Mouse (Mus musculus) testis, postnatal 10 days (tissue): ENCODE results near the gene Clec4f.
"Not testable (repeated sequence)": the region's sequence is repeated elsewhere in the genome, so short reads cannot be mapped to it uniquely, and the experiment has no call there.

Experiments used
- DNase-seq: peaks from one replicate; pipeline ENCODE4 v3.0.0; 2021; ENCODE audit warnings: low spot score

Clec4f gene

GRCm38 (mm10) chr6:83656087-83656486 lies at the start of gene Clec4f:
Gene Clec4f, minus strand, starts transcription at chr6:83656187.
- no peak for DNase-seq

DNA sequence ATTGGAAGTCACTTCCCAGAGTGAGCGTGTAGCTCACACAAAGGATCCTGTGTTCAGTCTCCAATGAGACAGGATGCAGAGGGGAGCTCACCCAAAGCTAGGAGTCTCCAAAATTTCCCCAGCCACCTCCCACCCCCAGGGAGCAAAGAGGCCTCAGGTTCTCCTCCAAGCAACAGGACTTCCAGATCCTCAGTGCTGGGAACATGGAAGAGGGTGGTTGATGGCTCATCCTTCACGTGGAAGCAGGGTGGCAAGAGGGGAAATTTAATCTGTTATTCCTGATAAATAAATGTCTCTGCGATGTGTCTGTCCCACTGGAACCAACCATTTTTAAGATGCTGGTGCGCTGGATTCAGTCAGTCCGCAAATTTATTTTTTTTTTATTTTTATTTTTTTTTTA lies 48.7 kb upstream of the Clec4f start:
- no peak for DNase-seq

DNA sequence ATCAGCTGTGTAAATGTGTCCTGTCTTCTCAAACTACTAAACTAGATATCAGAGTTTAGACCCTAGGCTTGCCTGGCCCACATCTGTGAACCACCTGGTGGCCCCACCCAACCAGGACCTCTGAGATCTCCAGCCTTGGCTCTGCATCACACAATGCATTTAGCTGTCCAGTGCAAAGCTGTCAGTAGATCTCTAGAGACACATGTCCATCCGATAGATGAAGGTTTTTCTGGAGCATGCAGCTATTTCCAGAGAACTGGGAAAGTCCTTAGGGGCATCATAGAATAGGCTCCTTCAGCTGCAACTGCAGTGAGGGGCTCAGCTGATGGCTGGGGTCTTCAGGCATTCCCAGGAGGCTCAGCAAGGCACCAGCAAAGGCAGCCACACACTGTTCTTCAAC lies 48.3 kb upstream of the Clec4f start:
- no peak for DNase-seq

- DNase-seq = no peak
These were observed 47.7 kb upstream of the Clec4f start for GRCm38 (mm10) chr6:83703722-83704078.

GRCm38 (mm10) chr6:83703000-83703721 lies 47.2 kb upstream of the Clec4f start:
- no peak for DNase-seq

- DNase-seq = peak; percentile 48
These were observed 46.4 kb upstream of the Clec4f start for GRCm38 (mm10) chr6:83702146-83702999.

DNA sequence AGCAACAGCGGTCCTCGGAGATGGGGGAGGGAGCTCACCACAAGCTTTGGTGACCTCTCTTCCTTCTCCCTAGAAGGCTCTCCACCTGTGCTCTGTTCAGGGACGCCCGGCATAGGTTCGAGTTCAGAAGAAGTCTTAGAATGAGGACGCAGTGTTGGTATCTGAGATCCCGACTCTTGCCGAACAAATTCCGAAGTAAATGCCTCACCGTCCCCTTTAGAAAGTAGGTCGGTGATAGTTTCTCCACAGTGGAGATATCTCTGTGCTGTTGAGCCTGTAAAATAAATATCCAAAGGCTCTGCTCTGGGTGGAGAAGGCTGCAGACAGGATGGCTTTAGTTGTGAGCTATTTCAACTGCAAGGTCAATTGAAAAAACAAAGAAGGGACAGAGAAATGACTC lies 45.0 kb upstream of the Clec4f start:
- DNase-seq = no peak

- no peak for DNase-seq
These were observed 44.0 kb upstream of the Clec4f start for GRCm38 (mm10) chr6:83699971-83700370.

DNA sequence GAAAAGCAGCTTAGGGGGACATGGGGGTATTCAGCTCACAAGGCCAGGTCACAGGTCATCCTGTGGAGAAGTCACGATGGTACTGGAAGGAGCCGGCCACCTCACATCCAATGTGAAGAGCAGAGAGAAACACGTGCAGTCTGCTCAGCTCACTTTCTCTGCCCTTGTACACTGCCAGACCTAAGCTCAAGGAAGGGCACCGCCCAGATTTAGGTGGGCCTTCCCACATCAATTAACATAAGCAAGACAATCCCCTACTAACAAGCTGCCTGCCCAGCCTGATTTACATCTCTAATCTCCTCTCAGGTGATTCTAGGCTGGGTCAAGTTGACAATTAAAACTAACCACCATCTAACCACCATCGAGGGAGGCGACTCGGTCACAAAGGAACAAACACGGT lies 41.9 kb upstream of the Clec4f start:
- no peak for DNase-seq

DNA sequence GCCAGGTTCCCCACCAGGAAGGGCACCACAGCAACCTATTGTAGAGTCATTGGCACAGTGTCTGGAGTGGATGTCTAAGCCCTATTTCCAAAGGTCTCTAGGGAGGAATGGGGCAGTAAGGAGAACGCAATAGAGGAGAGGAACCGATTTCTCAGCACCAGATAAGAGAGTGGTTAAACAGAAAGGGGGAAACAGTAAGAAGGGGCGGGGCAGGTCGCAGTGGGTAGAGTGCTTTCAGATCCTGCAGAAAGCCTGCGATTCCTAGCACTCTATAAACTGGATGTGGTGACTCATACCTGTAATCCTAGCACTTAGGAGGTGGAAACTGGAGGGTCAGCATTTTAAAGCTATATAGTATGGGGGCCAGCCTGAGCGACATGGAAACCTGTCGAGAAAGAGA lies 40.7 kb upstream of the Clec4f start:
- DNase-seq = no peak

- no peak for DNase-seq
These were observed 39.7 kb upstream of the Clec4f start for GRCm38 (mm10) chr6:83695731-83696130.

DNA sequence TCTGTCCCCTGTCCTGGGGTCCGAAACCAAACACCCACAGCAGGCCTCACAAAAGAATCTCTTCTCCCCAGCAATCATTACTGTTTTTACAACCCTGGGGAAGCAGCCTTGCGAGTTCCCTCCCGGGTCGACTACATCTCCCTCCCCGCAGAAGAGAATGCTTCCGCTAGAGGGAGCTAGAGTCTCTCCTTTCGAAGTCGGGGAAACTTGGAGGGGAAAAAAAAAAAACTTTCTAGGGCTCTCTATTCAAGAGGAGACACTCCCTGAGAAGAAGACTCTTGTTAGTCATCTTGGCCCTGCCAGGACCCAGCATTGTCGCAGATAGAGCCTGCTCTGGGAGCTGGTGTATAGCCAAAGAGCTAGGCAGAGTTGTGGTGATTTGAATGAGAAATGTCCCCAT lies 37.8 kb upstream of the Clec4f start:
- DNase-seq = peak; percentile 65

- DNase-seq = no peak
These were observed 37.0 kb upstream of the Clec4f start for GRCm38 (mm10) chr6:83692962-83693361.

DNA sequence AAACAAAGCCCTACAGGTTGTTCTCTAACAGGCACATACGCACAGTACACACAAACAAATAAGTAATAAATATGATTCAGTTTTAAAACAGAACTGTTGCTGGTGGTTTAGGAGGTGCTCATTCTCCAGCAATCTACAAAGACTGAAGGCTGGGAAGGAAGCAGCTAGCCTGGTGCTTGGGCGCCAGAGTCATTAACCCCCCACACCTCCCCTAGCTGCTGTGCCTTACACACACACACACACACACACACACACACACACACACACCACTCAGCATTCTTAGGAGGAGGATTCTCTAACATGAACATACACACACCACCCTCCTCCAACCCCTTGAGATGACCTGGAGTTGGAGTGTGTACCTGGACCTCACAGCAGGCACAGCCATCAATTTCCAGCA lies 34.9 kb upstream of the Clec4f start:
- no peak for DNase-seq

DNA sequence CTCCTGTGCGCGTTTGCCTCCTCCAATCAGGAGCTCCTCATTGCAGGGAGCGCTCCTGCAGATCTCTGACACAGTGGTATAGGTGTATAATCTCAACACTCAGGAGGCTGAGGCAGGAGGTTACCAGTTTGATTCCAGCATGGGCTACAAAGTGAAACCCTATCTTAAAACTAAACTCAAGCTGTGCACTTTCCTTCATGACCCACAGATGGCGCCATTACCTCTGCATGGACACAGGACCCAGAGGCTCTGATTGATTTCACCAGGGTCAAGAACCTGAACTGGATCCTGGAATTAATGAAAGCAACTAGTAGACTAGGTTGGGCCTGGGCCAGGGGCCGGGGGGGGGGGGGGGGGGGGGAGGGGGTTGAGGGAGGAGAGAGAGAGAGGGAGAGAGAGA lies 34.3 kb upstream of the Clec4f start:
- DNase-seq = peak; percentile 70

DNA sequence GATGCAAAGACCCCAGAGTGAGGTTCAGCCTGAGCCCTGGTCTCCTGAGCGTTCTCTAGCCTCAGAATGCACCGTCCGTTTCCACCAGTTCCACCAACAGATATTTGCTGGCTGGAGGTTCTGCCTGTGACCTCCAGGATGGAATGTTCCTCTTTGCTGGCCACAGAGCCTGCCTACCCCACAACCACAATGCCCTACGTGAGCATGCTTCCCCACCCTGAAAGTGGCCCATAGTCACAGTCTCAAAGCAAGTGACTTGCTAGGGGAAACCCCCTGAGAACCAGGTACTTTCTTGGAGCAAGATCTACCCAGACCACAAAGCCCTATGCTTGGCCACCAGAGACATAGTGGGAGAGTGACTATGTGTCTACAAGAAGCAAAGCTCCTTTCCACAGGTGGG lies 33.4 kb upstream of the Clec4f start:
- DNase-seq = no peak

- no peak for DNase-seq
These were observed 21.8 kb upstream of the Clec4f start, which contains the start of gene Cd207 for GRCm38 (mm10) chr6:83677757-83678156. Gene Cd207, minus strand, starts transcription at chr6:83677857.

GRCm38 (mm10) chr6:83673395-83673794 lies 17.4 kb upstream of the Clec4f start:
- peak; percentile 91 for DNase-seq

DNA sequence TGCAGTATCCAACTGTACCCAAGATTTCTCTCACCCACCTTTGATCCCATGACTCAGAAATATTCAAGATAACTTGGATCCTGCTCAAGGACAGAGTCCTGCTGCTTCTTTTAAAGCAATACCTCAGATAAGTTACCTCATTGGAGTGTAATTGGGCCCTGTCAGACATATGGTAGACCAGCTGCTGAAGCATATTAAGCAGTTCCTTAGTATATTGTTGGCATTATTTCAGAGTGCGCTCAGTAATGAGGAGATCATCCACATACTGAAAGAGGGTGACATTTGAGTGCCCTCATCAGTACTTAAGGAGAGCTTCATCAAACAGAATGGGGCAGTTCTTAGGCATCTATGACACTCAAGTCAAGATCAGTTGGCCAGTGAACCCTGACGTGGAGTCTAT lies 9.0 kb upstream of the Clec4f start:
- no peak for DNase-seq

DNA sequence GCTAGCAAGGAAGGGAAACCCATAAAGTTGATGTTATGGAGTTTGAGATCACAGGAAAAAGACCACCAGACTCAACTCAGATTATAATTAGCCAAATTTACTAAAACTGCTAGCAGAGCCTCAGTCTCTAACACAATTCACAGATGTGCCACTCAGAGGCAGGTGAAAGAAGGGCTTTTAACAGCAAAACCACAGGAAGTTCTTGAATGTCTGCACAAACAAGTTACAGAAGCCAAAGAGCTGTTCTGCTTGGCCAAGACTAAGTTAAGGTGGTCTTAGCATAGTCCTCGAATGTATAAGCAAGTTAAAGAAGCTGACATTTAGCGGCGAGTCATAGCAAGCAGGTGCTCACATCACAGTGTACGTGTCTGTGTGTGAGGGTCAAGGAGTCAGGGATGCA lies 4.8 kb upstream of the Clec4f start:
- DNase-seq = no peak

DNA sequence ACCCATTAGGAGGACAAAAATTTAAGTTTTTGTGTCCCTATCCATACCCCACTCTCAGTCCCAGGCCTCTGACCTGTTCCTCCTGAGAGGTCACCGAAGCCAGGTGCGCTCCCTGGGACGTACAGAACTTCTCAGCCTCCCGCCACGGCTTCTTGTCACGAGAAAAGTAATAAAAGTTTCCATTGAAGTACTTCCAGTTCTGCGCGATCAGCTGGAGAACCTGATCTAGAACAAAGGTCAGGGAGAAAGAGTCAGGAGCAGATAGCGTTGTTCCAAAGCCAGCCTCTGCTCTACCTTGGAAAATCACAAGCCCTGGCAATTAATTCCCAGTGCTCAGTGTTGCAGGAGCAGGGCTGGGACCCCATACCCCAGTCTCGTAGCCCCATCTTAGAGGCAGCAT lies 9.3 kb downstream of the Clec4f start:
- DNase-seq = no peak

DNA sequence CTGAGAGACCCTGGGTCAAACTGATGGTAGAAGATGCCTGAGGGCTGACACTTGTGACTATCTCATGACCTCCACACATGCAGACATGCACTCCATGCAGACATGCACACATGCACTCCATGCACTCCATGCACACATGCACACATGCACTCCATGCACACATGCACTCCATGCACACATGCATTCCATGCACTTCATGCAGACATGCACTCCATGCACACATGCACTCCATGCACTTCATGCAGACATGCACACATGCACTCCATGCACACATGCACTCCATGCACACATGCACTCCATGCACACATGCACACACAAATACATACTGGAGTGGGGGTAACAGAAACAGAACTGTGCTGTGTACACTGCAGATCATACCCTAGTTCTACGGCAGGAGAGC lies 20.7 kb downstream of the Clec4f start:
- no peak for DNase-seq

DNA sequence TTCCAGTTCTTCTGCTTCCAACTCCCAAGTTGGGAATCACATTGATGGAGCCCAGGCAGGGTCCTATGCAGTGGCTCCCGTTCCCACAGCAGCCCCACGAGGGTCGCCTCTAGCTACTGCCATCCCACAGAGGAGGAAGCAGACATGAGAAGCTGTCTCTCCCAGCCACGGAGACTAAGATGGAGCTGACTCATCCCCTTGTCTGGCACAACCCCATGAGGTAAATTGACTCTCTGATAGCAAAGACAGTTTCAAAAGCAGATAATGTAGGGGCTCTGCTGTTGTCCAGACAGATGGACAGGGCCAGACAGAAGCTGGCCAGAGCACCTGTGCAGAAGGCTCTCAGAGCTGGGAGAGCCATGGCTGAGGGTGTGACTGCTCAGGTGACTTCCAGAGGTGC lies 21.4 kb downstream of the Clec4f start:
- not testable (repeated sequence) for DNase-seq

DNA sequence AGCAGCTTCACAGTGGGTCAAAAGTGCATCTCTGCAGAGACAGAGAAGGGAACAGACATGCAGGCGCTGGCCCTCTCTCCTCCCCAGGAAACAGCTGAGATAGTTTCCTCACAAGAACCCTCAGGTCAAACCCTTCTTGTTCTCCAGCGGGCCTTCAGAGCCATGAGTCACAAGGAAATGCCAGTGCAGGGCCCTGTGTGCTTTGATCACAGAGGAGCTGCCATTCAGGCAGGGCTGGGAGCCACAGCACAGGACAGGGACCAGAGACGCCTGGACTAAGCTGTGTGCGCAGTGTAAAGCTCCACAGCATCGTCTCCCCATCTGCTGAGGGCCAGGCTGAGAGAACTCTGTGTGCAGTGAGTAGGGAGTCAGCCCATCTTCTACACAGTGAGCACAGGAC lies 21.9 kb downstream of the Clec4f start:
- DNase-seq = not testable (repeated sequence)
